Mouse (Mus musculus) midbrain, postnatal 0 days (tissue): ENCODE results near the gene Lmbr1. TPM values are rescaled to one million over a fixed set of nuclear protein-coding genes. Genes with fewer than 3 reads are reported as not detected.

Source experiments
- ATAC-seq: fragments of 200-750 bp; cut with Nextera tagmentation; 2 replicates; pipeline ENCODE4 v1.8.0; 2017; ENCODE audit warnings: moderate number of reproducible peaks, mild to moderate bottlenecking, moderate TSS enrichment, moderate library complexity; ENCODE audit not compliant: low FRiP score
- DNase-seq: peaks from one replicate; pipeline ENCODE4 v3.0.0-alpha.2; 2015; ENCODE audit warnings: low spot score
- H3K27ac ChIP-seq: fragments of 300-500 bp; sonication (generic); 2 replicates; pipeline ENCODE4 v1.5.1; 2014; ENCODE audit warnings: low read depth, mild to moderate bottlenecking, low read length, mixed read lengths
- H3K27me3 ChIP-seq: fragments of 300-500 bp; sonication (generic); 2 replicates; pipeline ENCODE4 v1.6.1; 2014; ENCODE audit warnings: low read length, control low read depth, mixed read lengths; ENCODE audit not compliant: insufficient read depth
- H3K36me3 ChIP-seq: fragments of 300-500 bp; sonication (generic); 2 replicates; pipeline ENCODE4 v1.6.1; 2014; ENCODE audit warnings: low read length, control low read depth, mixed read lengths; ENCODE audit not compliant: insufficient read depth
- H3K4me1 ChIP-seq: fragments of 300-500 bp; sonication (generic); 2 replicates; pipeline ENCODE4 v1.6.1; 2014; ENCODE audit warnings: mild to moderate bottlenecking, control low read depth, antibody characterized with exemption, low read length, mixed read lengths; ENCODE audit not compliant: insufficient read depth
- H3K4me2 ChIP-seq: fragments of 300-500 bp; sonication (generic); 2 replicates; pipeline ENCODE4 v1.6.1; 2014; ENCODE audit warnings: low read depth, mild to moderate bottlenecking, low read length, mixed read lengths; ENCODE audit not compliant: poor library complexity, severe bottlenecking
- H3K4me3 ChIP-seq: fragments of 300-500 bp; sonication (generic); 2 replicates; pipeline ENCODE4 v1.5.1; 2014; ENCODE audit warnings: low read depth, mild to moderate bottlenecking, low read length, moderate library complexity
- H3K9ac ChIP-seq: fragments of 300-500 bp; sonication (generic); replicated peaks from 2 replicates; pipeline ENCODE4 v1.6.1; 2014; ENCODE audit warnings: mild to moderate bottlenecking, low read length, moderate library complexity, mixed read lengths; ENCODE audit not compliant: poor library complexity, severe bottlenecking
- H3K9me3 ChIP-seq: fragments of 300-500 bp; sonication (generic); 2 replicates; pipeline ENCODE4 v1.6.1; 2016; ENCODE audit warnings: low read length, control low read depth
- CTCF ChIP-seq: IDR thresholded peaks from 2 replicates; pipeline ENCODE4 v1.5.1; 2016; ENCODE audit warnings: antibody characterized with exemption, mild to moderate bottlenecking
- WGBS: fragments of 180-500 bp; shearing (Covaris S2); extraction: QIAGEN DNeasy Blood & Tissue Kit; methylation state at CpG from one replicate; pipeline ENCODE4 v1.1.7; 2014; 5-methylcytosine and 5-hydroxymethylcytosine counted together
- polyA plus RNA-seq: library from polyadenylated mRNA; unstranded; fragments of >200 nt; fragmentation: Nextera tagmentation; extraction: Ambion mirVana; gene quantifications from 2 replicates; pipeline ENCODE4 v1.2.1, GENCODE M21; 2015
- total RNA-seq: library from RNA; depleted of rRNA; stranded (reverse); fragments of >200 nt; gene quantifications from 2 replicates; pipeline ENCODE4 v1.2.3, GENCODE M21; 2014

Gene Lmbr1
- total and polyA plus RNA-seq, 2 experiments from 2014 or later, result 32.3 to 44.0 TPM

- ATAC-seq, result no peak
- 50% methylated on average over 7 of the region's 7 CpGs for WGBS
- Histone ChIP-seq H3K4me1 (no peaks in the 10 kb centered on the region), H3K4me3 (no peak overlapping the region), H3K4me2 (no peak overlapping the region), H3K27me3 (no peaks in the 10 kb centered on the region), H3K9ac (no peak overlapping the region), H3K27ac (no peak overlapping the region), H3K36me3 (no peaks in the 10 kb centered on the region), H3K9me3 (no peaks in the 10 kb centered on the region)
- no peak for DNase-seq
- TF ChIP-seq CTCF, result no peak
Measured at GRCm38 (mm10) chr5:29388181-29388943, 10.2 kb upstream of the Lmbr1 start.

DNA sequence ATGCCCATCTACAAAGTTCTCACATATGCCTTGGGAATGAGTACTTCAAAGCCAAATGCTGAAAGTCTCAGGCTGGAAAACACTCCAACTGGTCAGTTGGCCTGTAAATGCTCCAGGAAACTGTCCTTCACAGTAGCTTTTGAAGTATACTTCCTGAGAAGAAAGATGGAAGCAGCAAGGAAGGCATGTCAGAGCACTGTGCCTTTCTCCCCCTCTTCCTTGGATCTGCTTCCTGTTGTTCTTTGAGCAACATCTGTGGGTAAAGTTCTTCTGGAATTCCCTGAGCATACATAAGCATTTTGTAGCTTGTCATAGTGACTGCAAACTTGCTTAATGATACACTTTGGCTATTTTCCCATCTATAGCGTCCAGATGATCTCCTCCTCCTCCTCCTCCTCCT lies 9.4 kb upstream of the Lmbr1 start:
- Histone ChIP-seq H3K36me3 (no peaks in the 10 kb centered on the region), H3K4me1 (no peaks in the 10 kb centered on the region), H3K9ac (no peak overlapping the region), H3K4me2 (no peak overlapping the region), H3K9me3 (no peaks in the 10 kb centered on the region), H3K27me3 (no peaks in the 10 kb centered on the region), H3K4me3 (no peak overlapping the region), H3K27ac (no peak overlapping the region)
- TF ChIP-seq CTCF, result no peak
- DNase-seq, result no peak
- 50% methylated on average over 1 of the region's 1 CpGs for WGBS
- no peak for ATAC-seq

DNA sequence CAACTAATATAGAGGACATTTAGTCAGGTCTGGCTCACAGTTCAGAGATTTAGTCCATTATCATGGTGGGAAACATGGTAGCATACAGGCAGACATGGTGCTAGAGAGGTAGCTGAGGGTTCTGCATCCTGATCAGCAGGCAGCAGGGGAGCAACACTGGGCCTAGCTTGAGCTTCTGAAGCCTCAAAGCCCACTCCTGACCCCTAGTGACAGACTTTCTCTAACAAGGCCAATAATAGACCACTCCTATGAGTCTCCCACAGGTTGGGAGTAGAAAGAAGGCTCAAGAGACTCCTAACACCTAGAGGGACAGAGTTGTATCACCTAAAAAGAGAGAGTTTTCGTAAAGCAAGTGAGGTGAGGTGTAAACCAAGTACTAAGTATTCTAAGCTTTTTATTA lies 4.6 kb upstream of the Lmbr1 start:
- peak; percentile 15; the same call in 1 of the 2 replicates for TF ChIP-seq CTCF
- Histone ChIP-seq H3K9ac (no peak overlapping the region), H3K9me3 (no peaks in the 10 kb centered on the region), H3K4me1 (no peaks in the 10 kb centered on the region), H3K36me3 (no peaks in the 10 kb centered on the region), H3K4me3 (no peak overlapping the region), H3K27ac (no peak overlapping the region), H3K4me2 (no peak overlapping the region), H3K27me3 (no peaks in the 10 kb centered on the region)
- DNase-seq (no peak), ATAC-seq (no peak)
- 73% methylated on average over 1 of the region's 1 CpGs for WGBS

- no peak for TF ChIP-seq CTCF
- Histone ChIP-seq H3K4me2 (no peak overlapping the region), H3K9me3 (no peaks in the 10 kb centered on the region), H3K27me3 (no peaks in the 10 kb centered on the region), H3K27ac (no peak overlapping the region), H3K36me3 (no peaks in the 10 kb centered on the region), H3K4me1 (no peaks in the 10 kb centered on the region), H3K4me3 (no peak overlapping the region), H3K9ac (no peak overlapping the region)
- ATAC-seq (no peak), DNase-seq (no peak)
- WGBS, result 64% methylated on average over 2 of the region's 2 CpGs
Measured at GRCm38 (mm10) chr5:29380091-29380490, 1.9 kb upstream of the Lmbr1 start.

DNA sequence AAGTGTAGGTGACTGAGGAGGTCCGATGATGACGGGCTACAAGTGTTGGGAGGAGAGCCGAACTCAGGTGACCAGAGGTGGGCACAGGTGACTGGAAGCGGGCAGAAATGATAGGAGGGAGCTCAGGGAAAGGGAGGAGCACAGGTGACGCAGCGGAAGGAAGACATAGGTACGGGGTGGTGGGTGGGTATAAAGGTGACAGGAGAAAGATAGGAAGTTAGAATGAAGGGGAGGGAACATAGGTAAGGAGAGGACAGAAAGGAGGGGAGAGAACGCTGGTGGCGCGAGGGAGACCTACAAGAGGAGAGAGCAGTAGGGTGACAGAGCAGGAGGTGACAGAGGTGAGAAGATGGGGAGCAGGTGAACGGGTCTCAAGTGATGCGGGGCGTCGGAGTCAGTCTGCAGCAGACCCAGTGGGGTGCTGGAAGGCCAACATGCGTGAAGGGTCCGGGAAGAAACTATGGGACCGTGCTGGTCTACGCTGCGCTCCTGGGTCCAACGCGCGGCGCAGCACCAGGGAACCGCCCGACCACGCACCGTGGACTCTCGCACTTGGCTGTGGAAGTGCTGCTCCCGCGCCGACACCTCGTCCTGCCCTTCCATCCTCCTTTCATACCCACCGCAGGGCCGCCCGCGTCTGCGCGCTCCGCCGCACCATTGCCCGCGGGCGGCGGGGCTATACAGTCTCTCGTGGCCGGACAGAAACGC lies 446 bp downstream of the Lmbr1 start:
- WGBS, result 2% methylated on average over 47 of the region's 47 CpGs
- DNase-seq (peak; percentile 37), ATAC-seq (peak; percentile 80)
- peak overlapping the region; percentile 90 for H3K4me3 ChIP-seq
- H3K27ac ChIP-seq, result peak overlapping the region; percentile 80
- no peaks in the 10 kb centered on the region for H3K4me1 ChIP-seq
- no peaks in the 10 kb centered on the region for H3K9me3 ChIP-seq
- TF ChIP-seq CTCF, result no peak
- peak overlapping the region; percentile 84 for H3K4me2 ChIP-seq
- H3K36me3 ChIP-seq, result no peaks in the 10 kb centered on the region
- peak overlapping the region; percentile 96 for H3K9ac ChIP-seq
- no peaks in the 10 kb centered on the region for H3K27me3 ChIP-seq

GRCm38 (mm10) chr5:29363511-29363910 lies 14.7 kb downstream of the Lmbr1 start:
- DNase-seq (no peak), ATAC-seq (no peak)
- peaks cover 20% of the 10 kb centered on the region for H3K36me3 ChIP-seq
- no peak overlapping the region for H3K9ac ChIP-seq
- no peaks in the 10 kb centered on the region for H3K9me3 ChIP-seq
- WGBS, result 94% methylated on average over 6 of the region's 6 CpGs
- H3K27me3 ChIP-seq, result no peaks in the 10 kb centered on the region
- H3K4me1 ChIP-seq, result no peaks in the 10 kb centered on the region
- H3K4me2 ChIP-seq, result no peak overlapping the region
- TF ChIP-seq CTCF, result no peak
- no peak overlapping the region for H3K27ac ChIP-seq
- no peak overlapping the region for H3K4me3 ChIP-seq
